Mouse (Mus musculus): ENCODE results near the gene Afm.

DNA sequence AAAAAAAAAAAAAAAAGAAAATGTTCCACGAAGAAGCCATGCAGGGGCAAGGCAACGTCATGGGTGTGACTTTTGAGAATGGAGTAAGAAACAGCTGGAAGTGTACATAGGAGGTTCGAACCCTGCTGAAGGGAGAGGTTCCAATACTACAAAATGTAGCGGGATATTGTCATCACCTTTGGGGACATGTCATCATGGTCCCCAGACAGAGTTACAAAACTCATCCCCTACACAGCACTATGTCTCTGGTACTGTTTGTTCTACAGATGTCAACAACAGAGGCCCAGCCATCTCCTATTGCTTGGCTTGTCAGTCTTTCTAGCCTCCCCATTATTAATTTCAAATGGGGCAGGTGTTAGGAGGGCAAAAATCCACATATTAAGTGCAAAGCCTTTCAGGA is 44.8 kb upstream of the Afm start:
- TF ChIP-seq POLR2A (IDR thresholded peaks at IDR 0.05; ENCODE audit: insufficient read depth, low read depth, low read length) (no peak), CTCF (IDR thresholded peaks at IDR 0.05; ENCODE audit: insufficient read depth, low read depth, low read length) (no peak)

Data from olfactory bulb, adult 2 months (tissue).